Mouse (Mus musculus) liver, adult 10 weeks (tissue): Measurements from ENCODE around the gene Kcnq4. TPM values are rescaled to one million over a fixed set of nuclear protein-coding genes. Genes with fewer than 3 reads are reported as not detected.

Experiments used
- polyA plus RNA-seq: library from polyadenylated mRNA; stranded (reverse); fragments of 350-450 nt; fragmentation: Illumina TruSeq; extraction: RNeasy Lipid Tissue Mini Kit (QIAGEN cat#74804); gene quantifications from one replicate; pipeline ENCODE4 v1.2.3, GENCODE M21; 2014; ENCODE audit warnings: low read depth, low replicate concordance

Kcnq4 gene
- polyA plus RNA-seq, result not detected

GRCm38 (mm10) chr4:120747941-120748866 is at the start of gene Kcnq4:
TSS of gene Kcnq4 (minus strand) at chr4:120748612.

GRCm38 (mm10) chr4:120666358-120667024 is 81.9 kb downstream of the Kcnq4 start, which contains the start of gene Cited4:
TSS of gene Cited4 (plus strand) at chr4:120666572.

Other genes with a start within 250 kb of the Kcnq4 start
- not detected for gene Slfnl1, start 216.4 kb downstream of the Kcnq4 start, polyA plus RNA-seq
- 3.1 TPM for gene Ctps, start 178.3 kb downstream of the Kcnq4 start, polyA plus RNA-seq
- gene Gm8439, start 159.9 kb downstream of the Kcnq4 start, polyA plus RNA-seq, result not detected
- not detected for gene Cited4, start 82.0 kb downstream of the Kcnq4 start, polyA plus RNA-seq
- gene Nfyc, start 83.0 kb upstream of the Kcnq4 start, polyA plus RNA-seq, result 12.9 TPM
- gene Rims3, start 106.2 kb upstream of the Kcnq4 start, polyA plus RNA-seq, result 0.37 TPM
- gene Exo5, start 176.4 kb upstream of the Kcnq4 start, polyA plus RNA-seq, result 3.1 TPM
- gene Zfp69, start 203.1 kb upstream of the Kcnq4 start, polyA plus RNA-seq, result 0.79 TPM